Mouse (Mus musculus) c-Kit-positive CD71-negative TER-119-negative erythroid progenitor cells, embryonic 14.5 days (primary cell): ENCODE data around the gene Manbal.

Source experiments
- DNase-seq: peaks from one replicate; pipeline ENCODE4 v3.0.0-alpha.2; 2013; ENCODE audit warnings: low read depth

The Manbal gene

GRCm38 (mm10) chr2:157412497-157412896 lies 45.1 kb downstream of the Manbal start:
- no peak for DNase-seq

GRCm38 (mm10) chr2:157417229-157417628 lies 49.8 kb downstream of the Manbal start:
- no peak for DNase-seq

GRCm38 (mm10) chr2:157418206-157418605 lies 50.8 kb downstream of the Manbal start, which contains the start of gene Src:
Gene Src, plus strand, starts transcription at chr2:157418444.
- no peak for DNase-seq

- DNase-seq: no peak
Measured at GRCm38 (mm10) chr2:157418609-157419071, 51.2 kb downstream of the Manbal start.

- DNase-seq: no peak
Measured at GRCm38 (mm10) chr2:157419506-157419905, 52.1 kb downstream of the Manbal start.

GRCm38 (mm10) chr2:157420404-157420803 lies 53.0 kb downstream of the Manbal start:
- no peak for DNase-seq

GRCm38 (mm10) chr2:157422062-157422655 lies 54.8 kb downstream of the Manbal start:
- no peak for DNase-seq

- DNase-seq: no peak
Measured at GRCm38 (mm10) chr2:157422854-157423705, 55.7 kb downstream of the Manbal start.

GRCm38 (mm10) chr2:157423706-157424125 lies 56.3 kb downstream of the Manbal start:
- DNase-seq: no peak

- DNase-seq: no peak
Measured at GRCm38 (mm10) chr2:157424126-157424903, 56.9 kb downstream of the Manbal start.

- no peak for DNase-seq
Measured at GRCm38 (mm10) chr2:157424904-157425642, 57.7 kb downstream of the Manbal start.

- no peak for DNase-seq
Measured at GRCm38 (mm10) chr2:157425643-157425988, 58.2 kb downstream of the Manbal start.

- no peak for DNase-seq
Measured at GRCm38 (mm10) chr2:157426171-157426570, 58.8 kb downstream of the Manbal start.

GRCm38 (mm10) chr2:157427164-157427563 lies 59.8 kb downstream of the Manbal start:
- no peak for DNase-seq

- no peak for DNase-seq
Measured at GRCm38 (mm10) chr2:157428351-157429139, 61.2 kb downstream of the Manbal start.

GRCm38 (mm10) chr2:157429735-157430134 lies 62.3 kb downstream of the Manbal start:
- no peak for DNase-seq

- DNase-seq: no peak
Measured at GRCm38 (mm10) chr2:157430667-157431429, 63.5 kb downstream of the Manbal start.

GRCm38 (mm10) chr2:157431912-157432311 lies 64.5 kb downstream of the Manbal start:
- DNase-seq: no peak

GRCm38 (mm10) chr2:157432476-157432875 lies 65.1 kb downstream of the Manbal start:
- DNase-seq: no peak

GRCm38 (mm10) chr2:157434041-157434440 lies 66.6 kb downstream of the Manbal start:
- no peak for DNase-seq
